In the genomic region with DNA sequence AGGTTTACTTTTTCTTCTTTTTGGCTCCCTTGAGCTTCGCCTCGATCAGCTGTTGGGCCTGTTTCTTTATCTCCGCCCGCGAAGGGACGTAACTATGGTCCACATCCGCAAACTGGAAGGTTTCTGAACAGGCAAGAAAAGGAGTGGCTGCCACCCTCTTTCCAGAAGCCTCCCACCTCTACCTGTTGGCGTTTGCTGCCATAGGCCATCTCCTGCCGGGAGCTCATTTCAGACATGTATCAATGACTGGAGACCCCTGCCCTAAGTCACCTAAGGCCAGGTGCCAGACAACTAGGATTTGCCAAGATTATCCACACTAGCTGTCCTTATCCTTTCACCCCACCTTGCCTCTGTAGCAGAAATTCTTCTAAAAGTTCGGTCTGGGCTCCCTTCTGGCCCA, we compare ENCODE assay signal across 7 mouse cellular contexts. TPM values are rescaled to one million over a fixed set of nuclear protein-coding genes. Genes with fewer than 3 reads are reported as not detected.
DNase-seq lines count a peak whose midpoint lies in the region; ATAC-seq and TF ChIP-seq lines count a peak whose summit lies in the region.

No protein-coding gene starts in this region.

- H3K4me1 ChIP-seq in neural tube, embryonic 11.5 days (ENCODE audit: control insufficient read depth, insufficient read depth, low read length), result peaks cover 5% of the 10 kb centered on the region; the same call in 1 of the 2 replicates
- peaks cover 22% of the 10 kb centered on the region for H3K4me1 ChIP-seq in forebrain, embryonic 15.5 days
- peaks cover 15 to 16% of the 10 kb centered on the region in 2 experiments for H3K4me1 ChIP-seq in liver, embryonic 14.5 days (replicated peaks; ENCODE audit: control insufficient read depth in 2 of 2, insufficient read depth in 2 of 2, low read length in 1 of 2)

- H3K9me3 ChIP-seq in neural tube, embryonic 11.5 days (ENCODE audit: control insufficient read depth, low read length), result no peaks in the 10 kb centered on the region
- no peaks in the 10 kb centered on the region for H3K9me3 ChIP-seq in forebrain, embryonic 15.5 days
- no peaks in the 10 kb centered on the region for H3K9me3 ChIP-seq in liver, embryonic 14.5 days (ENCODE audit: control insufficient read depth, low read length)

- no peak for DNase-seq in neural tube, embryonic 11.5 days (ENCODE audit: low spot score)
- no peak for DNase-seq in neural tube, embryonic 10.5 days (ENCODE audit: extremely low spot score, low spot score)
- DNase-seq in liver, embryonic 14.5 days (ENCODE audit: low read depth in 3 of 3, low spot score in 3 of 3), result no peak
- peak; percentile 37 for DNase-seq in testis, postnatal 14 days (ENCODE audit: low spot score)
- DNase-seq in embryo, embryonic 10 days (ENCODE audit: low spot score), result no peak
- DNase-seq in spleen, postnatal 14 days (ENCODE audit: low spot score in 2 of 2), result no peak

- H3K9ac ChIP-seq in neural tube, embryonic 11.5 days (ENCODE audit: low read length), result peak overlapping the region; percentile 97
- peak overlapping the region; percentile 89; the same call in 1 of the 2 replicates for H3K9ac ChIP-seq in forebrain, embryonic 15.5 days (replicated peaks)
- H3K9ac ChIP-seq in liver, embryonic 14.5 days (replicated peaks), result no peak overlapping the region

- peak overlapping the region; percentile 99 for H3K4me3 ChIP-seq in neural tube, embryonic 11.5 days (ENCODE audit: low read depth, low read length)
- peak overlapping the region; percentile 80 for H3K4me3 ChIP-seq in forebrain, embryonic 15.5 days
- peak overlapping the region; percentile 75 to 88; a peak in 3 of 4 replicates for H3K4me3 ChIP-seq in liver, embryonic 14.5 days (ENCODE audit: insufficient read depth in 1 of 2, low read depth in 2 of 2, low read length in 2 of 2)

- peak overlapping the region; percentile 60 for H3K4me2 ChIP-seq in neural tube, embryonic 11.5 days (ENCODE audit: low read depth)
- H3K4me2 ChIP-seq in forebrain, embryonic 15.5 days (replicated peaks), result peak overlapping the region; percentile 66
- H3K4me2 ChIP-seq in liver, embryonic 14.5 days (ENCODE audit: low read depth), result peak overlapping the region; percentile 80

- 63% methylated on average over 10 of the region's 10 CpGs for WGBS in neural tube, embryonic 11.5 days
- WGBS in forebrain, embryonic 15.5 days, result 71% methylated on average over 10 of the region's 10 CpGs
- 50% methylated on average over 10 of the region's 10 CpGs for WGBS in liver, embryonic 14.5 days (ENCODE audit: insufficient replicate concordance)

- no peak for TF ChIP-seq EP300 in liver, embryonic 14.5 days (IDR thresholded peaks at IDR 0.05; ENCODE audit: low read depth)

- 0 out of 2 replicates have a peak, but pooled peaks cover 2% of the 10 kb centered on the region for H3K27me3 ChIP-seq in neural tube, embryonic 11.5 days (ENCODE audit: control insufficient read depth, insufficient read depth, low read length)
- H3K27me3 ChIP-seq in forebrain, embryonic 15.5 days, result no peaks in the 10 kb centered on the region
- no peaks in the 10 kb centered on the region for H3K27me3 ChIP-seq in liver, embryonic 14.5 days (ENCODE audit: control insufficient read depth, insufficient read depth, low read length)

- ATAC-seq in neural tube, embryonic 11.5 days (ENCODE audit: insufficient read depth, low FRiP score, low TSS enrichment), result 0 out of 2 replicates have a peak, but pooled peaks have one; percentile 5
- ATAC-seq in forebrain, embryonic 15.5 days (replicated peaks), result no peak; the same call in 1 of the 2 replicates
- ATAC-seq in liver, embryonic 14.5 days (ENCODE audit: insufficient read depth), result peak; percentile 9; the same call in 1 of the 2 replicates

- no peaks in the 10 kb centered on the region for H3K36me3 ChIP-seq in neural tube, embryonic 11.5 days (ENCODE audit: control insufficient read depth, insufficient read depth, low read length)
- H3K36me3 ChIP-seq in forebrain, embryonic 15.5 days, result no peaks in the 10 kb centered on the region
- H3K36me3 ChIP-seq in liver, embryonic 14.5 days (replicated peaks; ENCODE audit: control insufficient read depth, insufficient read depth, low read depth), result no peaks in the 10 kb centered on the region

- no peak for TF ChIP-seq CTCF in liver, embryonic 14.5 days (IDR thresholded peaks at IDR 0.05; ENCODE audit: low read depth)

- no peak overlapping the region for H3K27ac ChIP-seq in neural tube, embryonic 11.5 days (ENCODE audit: low read depth, low read length)
- peak overlapping the region; percentile 90 for H3K27ac ChIP-seq in forebrain, embryonic 15.5 days (replicated peaks)
- H3K27ac ChIP-seq in liver, embryonic 14.5 days, result no peak overlapping the region

RNA-seq across cellular contexts. Expression of gene Rabl6, which starts 0.3 kb away (rescaled TPM):
- 62.3 and 64.4 TPM in 2 replicates for polyA plus RNA-seq in neural tube, embryonic 11.5 days (2014; fragmentation: Nextera tagmentation; extraction: Ambion mirVana)
- polyA plus RNA-seq in forebrain, embryonic 15.5 days (2015; fragmentation: Nextera tagmentation; extraction: Ambion mirVana), result 78.8 and 81.1 TPM in 2 replicates
- polyA plus RNA-seq in liver, embryonic 14.5 days (2012; rRNA removed), result 19.0 and 21.5 TPM in 2 replicates
- polyA plus RNA-seq in liver, embryonic 14.5 days (2014; fragmentation: Nextera tagmentation; extraction: Ambion mirVana), result 18.6 and 19.7 TPM in 2 replicates

RNA-seq across cellular contexts. Expression of gene Ccdc183, which starts 8.8 kb away (rescaled TPM):
- 0.20 and 0.30 TPM in 2 replicates for polyA plus RNA-seq in neural tube, embryonic 11.5 days (2014; fragmentation: Nextera tagmentation; extraction: Ambion mirVana)
- 0.14 and 0.20 TPM in 2 replicates for polyA plus RNA-seq in forebrain, embryonic 15.5 days (2015; fragmentation: Nextera tagmentation; extraction: Ambion mirVana)
- polyA plus RNA-seq in liver, embryonic 14.5 days (2012; rRNA removed), result not detected in 2 replicates
- 0.08 TPM in 1 of 2 replicates, not detected in the other for polyA plus RNA-seq in liver, embryonic 14.5 days (2014; fragmentation: Nextera tagmentation; extraction: Ambion mirVana)

RNA-seq across cellular contexts. Expression of gene Tmem141, which starts 13.1 kb away (rescaled TPM):
- 18.0 and 20.5 TPM in 2 replicates for polyA plus RNA-seq in neural tube, embryonic 11.5 days (2014; fragmentation: Nextera tagmentation; extraction: Ambion mirVana)
- 23.8 and 25.0 TPM in 2 replicates for polyA plus RNA-seq in forebrain, embryonic 15.5 days (2015; fragmentation: Nextera tagmentation; extraction: Ambion mirVana)
- 5.9 and 9.8 TPM in 2 replicates for polyA plus RNA-seq in liver, embryonic 14.5 days (2012; rRNA removed)
- polyA plus RNA-seq in liver, embryonic 14.5 days (2014; fragmentation: Nextera tagmentation; extraction: Ambion mirVana), result 9.3 and 9.4 TPM in 2 replicates

RNA-seq across cellular contexts. Expression of gene Fcna, which starts 19.2 kb away (rescaled TPM):
- 0.96 and 1.5 TPM in 2 replicates for polyA plus RNA-seq in neural tube, embryonic 11.5 days (2014; fragmentation: Nextera tagmentation; extraction: Ambion mirVana)
- polyA plus RNA-seq in forebrain, embryonic 15.5 days (2015; fragmentation: Nextera tagmentation; extraction: Ambion mirVana), result 2.2 and 2.7 TPM in 2 replicates
- 23.4 and 27.6 TPM in 2 replicates for polyA plus RNA-seq in liver, embryonic 14.5 days (2012; rRNA removed)
- 41.5 and 47.1 TPM in 2 replicates for polyA plus RNA-seq in liver, embryonic 14.5 days (2014; fragmentation: Nextera tagmentation; extraction: Ambion mirVana)

RNA-seq across cellular contexts. Expression of gene Ajm1, which starts 27.1 kb away (rescaled TPM):
- polyA plus RNA-seq in neural tube, embryonic 11.5 days (2014; fragmentation: Nextera tagmentation; extraction: Ambion mirVana), result 0.19 and 0.46 TPM in 2 replicates
- 5.5 and 5.9 TPM in 2 replicates for polyA plus RNA-seq in forebrain, embryonic 15.5 days (2015; fragmentation: Nextera tagmentation; extraction: Ambion mirVana)
- 0.07 and 0.11 TPM in 2 replicates for polyA plus RNA-seq in liver, embryonic 14.5 days (2012; rRNA removed)
- polyA plus RNA-seq in liver, embryonic 14.5 days (2014; fragmentation: Nextera tagmentation; extraction: Ambion mirVana), result not detected in 2 replicates
